Mouse (Mus musculus) monocyte, adult 5-6 weeks (primary cell): Measurements from ENCODE around the gene Piezo1. TPM values are rescaled to one million over a fixed set of nuclear protein-coding genes. Genes with fewer than 3 reads are reported as not detected.

ENCODE experiments used
- ATAC-seq: fragments of 153-309, 156-312 bp; replicated peaks from 2 replicates; pipeline ENCODE4 v1.8.0; 2017; ENCODE audit warnings: mild to moderate bottlenecking; ENCODE audit not compliant: low TSS enrichment, insufficient number of reproducible peaks, severe bottlenecking, poor library complexity, low FRiP score
- total RNA-seq: library from RNA; stranded (forward); fragments of 200-1000, 200-491, 200-594 nt; gene quantifications from 3 replicates; pipeline ENCODE4 v1.2.3, GENCODE M21; 2017

Piezo1 gene
- total RNA-seq, 1 experiment from 2014 or later, result 31.7 TPM

- no peak for ATAC-seq
Observed at GRCm38 (mm10) chr8:122442781-122443180, 108.3 kb downstream of the Piezo1 start.

GRCm38 (mm10) chr8:122442356-122442755 is 108.8 kb downstream of the Piezo1 start:
- ATAC-seq, result no peak

- ATAC-seq, result no peak
Observed at GRCm38 (mm10) chr8:122441326-122441725, 109.8 kb downstream of the Piezo1 start.

DNA sequence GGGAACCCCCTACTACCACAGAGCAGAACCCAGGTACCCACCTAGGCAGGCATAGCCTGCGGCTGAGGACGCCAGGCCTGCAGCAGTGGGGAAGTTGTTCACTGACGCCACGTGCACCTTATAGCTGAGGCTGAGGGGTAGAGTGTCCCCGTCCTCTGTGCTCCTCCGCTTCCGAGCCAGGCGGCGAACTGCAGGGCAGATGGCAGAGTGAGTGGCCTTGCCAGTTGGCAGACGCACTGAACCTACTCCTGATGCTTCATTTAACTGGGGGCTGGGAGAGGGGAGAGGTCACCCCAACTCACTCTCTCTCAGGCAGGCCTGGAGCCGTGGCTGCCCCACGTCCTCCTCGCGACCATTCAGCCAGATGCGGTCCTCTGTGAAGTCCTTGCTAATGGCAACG is 111.8 kb downstream of the Piezo1 start:
- ATAC-seq, result no peak

DNA sequence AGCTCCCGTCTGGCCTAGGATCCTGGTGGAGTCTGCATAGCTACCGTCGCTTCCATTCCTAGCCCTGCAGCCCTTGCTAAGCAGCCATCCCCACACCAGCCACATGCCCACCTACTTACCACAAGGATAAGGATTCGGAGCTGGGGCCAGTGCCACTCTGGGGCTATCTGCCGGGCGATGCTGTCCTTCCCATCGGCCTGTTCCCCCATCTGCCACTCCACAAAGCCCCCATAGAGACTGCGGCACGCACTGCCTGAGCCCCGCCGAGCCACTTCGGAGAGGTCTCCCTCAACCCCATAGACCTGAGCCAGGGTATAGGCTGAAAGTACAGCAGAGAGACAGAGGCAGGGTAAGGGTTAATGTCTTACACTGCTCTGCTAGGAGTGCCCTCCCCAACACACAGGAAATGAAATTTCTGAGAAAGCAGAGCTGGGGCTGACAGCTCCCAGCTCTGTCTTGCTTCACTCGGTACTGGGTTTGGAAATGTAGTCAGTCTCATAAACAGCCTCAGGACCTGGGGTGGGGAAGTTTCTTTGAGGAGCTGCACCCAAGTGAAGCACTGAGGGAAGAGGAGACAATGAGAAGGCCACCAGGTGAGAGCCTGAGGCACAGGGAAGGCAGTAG is 113.3 kb downstream of the Piezo1 start:
- ATAC-seq, result peak; percentile 38

DNA sequence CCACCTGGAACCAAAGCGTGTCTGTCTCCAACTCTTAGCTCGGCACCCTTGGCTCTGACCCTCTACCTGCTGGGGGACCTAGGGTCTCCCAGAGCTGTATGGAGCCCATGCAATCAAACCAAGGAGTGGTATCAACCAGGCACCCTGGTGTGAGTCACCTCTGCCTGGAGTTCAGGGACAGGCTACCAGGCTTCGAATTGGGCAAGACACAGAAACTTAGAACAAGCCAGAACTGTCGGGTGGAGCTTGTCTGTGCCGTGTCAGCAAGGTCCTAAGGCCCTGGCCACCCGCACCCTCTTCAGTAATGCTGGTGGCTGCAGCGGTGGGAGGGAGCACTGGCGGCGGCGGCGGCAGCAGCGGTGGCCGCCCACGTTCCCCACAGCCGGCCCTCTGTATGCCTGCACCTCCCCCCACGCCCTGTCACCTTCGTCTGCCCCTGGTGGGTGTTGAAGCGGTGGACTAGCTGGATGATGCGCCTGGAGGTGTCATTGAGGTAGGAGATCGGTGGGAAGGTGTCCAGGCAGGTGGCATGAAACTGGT is 114.5 kb downstream of the Piezo1 start:
- no peak for ATAC-seq

DNA sequence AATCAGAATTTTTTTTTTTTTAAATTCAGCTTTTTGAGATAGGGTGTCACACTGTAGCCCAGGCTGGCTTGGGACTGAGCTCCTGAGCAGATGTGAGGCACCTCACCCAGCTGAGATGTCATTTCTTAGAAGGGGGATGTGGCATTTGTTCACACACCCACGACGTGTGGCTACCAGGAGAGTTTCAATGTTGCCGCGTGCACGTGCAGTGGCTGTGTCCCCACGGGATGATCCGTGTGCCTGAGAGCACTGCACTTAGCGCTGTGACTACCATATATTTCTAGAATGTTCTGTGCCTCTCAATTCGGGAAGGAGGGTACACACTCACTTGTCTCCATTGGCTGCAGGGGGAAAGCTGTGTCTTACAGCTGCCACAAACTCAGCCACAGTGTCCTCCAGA is 115.0 kb downstream of the Piezo1 start:
- ATAC-seq, result no peak

GRCm38 (mm10) chr8:122435375-122435774 is 115.8 kb downstream of the Piezo1 start:
- ATAC-seq, result no peak

GRCm38 (mm10) chr8:122433269-122433905 is 117.7 kb downstream of the Piezo1 start:
- ATAC-seq, result no peak

DNA sequence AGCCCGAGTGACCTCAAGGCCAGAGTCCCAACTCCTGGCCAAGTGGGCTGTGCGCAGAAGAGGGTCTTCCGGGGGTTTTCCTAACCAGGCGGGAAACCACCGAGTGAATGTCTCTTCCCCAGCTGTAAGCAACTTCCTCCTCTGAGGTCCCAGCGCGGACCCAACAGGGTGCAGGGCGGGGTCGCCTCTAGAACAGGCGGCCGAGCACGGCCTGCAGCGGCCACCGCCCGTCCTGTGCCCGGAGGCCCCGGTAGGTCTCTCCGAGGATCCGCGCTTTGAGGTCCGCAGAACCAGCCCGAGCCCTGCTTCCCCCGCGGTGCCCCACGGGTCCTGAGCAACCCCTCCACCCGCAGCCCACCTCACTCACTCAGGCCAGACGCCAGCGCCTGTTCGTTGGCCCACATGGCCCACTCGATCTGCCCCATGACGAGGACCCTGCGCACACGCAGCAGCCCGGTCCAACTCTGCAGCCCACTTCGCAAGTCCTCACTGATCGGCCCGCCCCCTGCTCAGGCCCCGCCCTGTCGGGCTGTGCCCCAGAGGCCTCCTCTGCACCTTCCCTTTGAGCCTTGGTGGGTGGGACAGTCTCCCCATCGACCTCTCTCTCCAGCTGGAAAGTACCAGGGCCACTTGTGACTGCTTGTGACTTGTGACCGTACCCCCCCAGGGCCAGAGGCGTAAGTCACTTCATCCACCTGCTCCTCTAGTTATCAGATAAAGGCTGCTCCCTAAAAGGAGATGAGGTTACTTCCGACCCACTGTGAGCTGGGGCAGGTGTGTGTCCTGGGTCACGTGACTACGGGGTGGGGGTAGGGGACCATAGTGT is 118.5 kb downstream of the Piezo1 start, which contains the start of gene Cyba:
Cyba (minus strand) TSS at position 488 of the 826 bp plus-strand sequence.
- peak; percentile 36 for ATAC-seq

Other genes with a start within 250 kb of the Piezo1 start
- not detected in 3 replicates for gene Trhr2, start 190.6 kb downstream of the Piezo1 start, total RNA-seq
- gene Zc3h18, start 174.7 kb downstream of the Piezo1 start, total RNA-seq, result 57.4 to 76.1 TPM (median 69.7 TPM) in 3 replicates
- gene Il17c, start 129.3 kb downstream of the Piezo1 start, total RNA-seq, result not detected in 3 replicates
- 340 to 389 TPM (median 367 TPM) in 3 replicates for gene Cyba, start 118.4 kb downstream of the Piezo1 start, total RNA-seq
- 4.5 to 9.2 TPM (median 8.8 TPM) in 3 replicates for gene Mvd, start 107.9 kb downstream of the Piezo1 start, total RNA-seq
- 1.6 TPM in 1 of 3 replicates, not detected in the others for gene Snai3, start 90.6 kb downstream of the Piezo1 start, total RNA-seq
- gene Rnf166, start 75.3 kb downstream of the Piezo1 start, total RNA-seq, result 96.0 to 108 TPM (median 106 TPM) in 3 replicates
- 10.3 to 24.8 TPM (median 12.1 TPM) in 3 replicates for gene Ctu2, start 75.2 kb downstream of the Piezo1 start, total RNA-seq
- 11.1 to 24.4 TPM (median 12.4 TPM) in 3 replicates for gene Cdt1, start 16.7 kb upstream of the Piezo1 start, total RNA-seq
- gene Aprt, start 25.6 kb upstream of the Piezo1 start, total RNA-seq, result 30.5 to 53.3 TPM (median 49.7 TPM) in 3 replicates
- gene Galns, start 60.1 kb upstream of the Piezo1 start, total RNA-seq, result 9.9 to 15.0 TPM (median 12.4 TPM) in 3 replicates
- 19.5 to 35.7 TPM (median 20.3 TPM) in 3 replicates for gene Trappc2l, start 60.3 kb upstream of the Piezo1 start, total RNA-seq
- not detected in 3 replicates for gene Pabpn1l, start 71.4 kb upstream of the Piezo1 start, total RNA-seq
- gene Cbfa2t3, start 147.8 kb upstream of the Piezo1 start, total RNA-seq, result 21.2 to 48.6 TPM (median 32.6 TPM) in 3 replicates
- gene Acsf3, start 224.2 kb upstream of the Piezo1 start, total RNA-seq, result 2.6 to 6.0 TPM (median 4.1 TPM) in 3 replicates